Mouse (Mus musculus): ENCODE results near the gene Pcna. TPM values are rescaled to one million over a fixed set of nuclear protein-coding genes. Genes with fewer than 3 reads are reported as not detected.

Pcna gene
- polyA plus RNA-seq, 1 experiment from 2014 or later = 202 TPM

GRCm38 (mm10) chr2:132221611-132222073, 31.5 kb downstream of the Pcna start:
- Histone ChIP-seq H3K4me3 (ENCODE audit: low read depth, low read length) (no peak overlapping the region), H3K36me3 (ENCODE audit: control insufficient read depth, insufficient read depth) (no peaks in the 10 kb centered on the region), H3K4me2 (ENCODE audit: low read depth, low read length) (no peak overlapping the region), H3K27ac (ENCODE audit: low read length) (no peak overlapping the region), H3K27me3 (ENCODE audit: control insufficient read depth, insufficient read depth, low read depth, low read length) (no peaks in the 10 kb centered on the region), H3K4me1 (ENCODE audit: control insufficient read depth, low read depth, low read length) (no peaks in the 10 kb centered on the region), H3K9ac (ENCODE audit: low read depth, low read length) (no peak overlapping the region), H3K9me3 (replicated peaks; ENCODE audit: control insufficient read depth, low read length) (no peaks in the 10 kb centered on the region)
- 61% methylated on average over 11 of the region's 11 CpGs for WGBS (ENCODE audit: insufficient replicate concordance)
- no peak for ATAC-seq (ENCODE audit: low read depth)

- Histone ChIP-seq H3K4me2 (ENCODE audit: low read depth, low read length) (no peak overlapping the region), H3K36me3 (ENCODE audit: control insufficient read depth, insufficient read depth) (no peaks in the 10 kb centered on the region), H3K4me1 (ENCODE audit: control insufficient read depth, low read depth, low read length) (no peaks in the 10 kb centered on the region), H3K9ac (ENCODE audit: low read depth, low read length) (no peak overlapping the region), H3K9me3 (replicated peaks; ENCODE audit: control insufficient read depth, low read length) (no peaks in the 10 kb centered on the region), H3K4me3 (ENCODE audit: low read depth, low read length) (no peak overlapping the region), H3K27ac (ENCODE audit: low read length) (no peak overlapping the region), H3K27me3 (ENCODE audit: control insufficient read depth, insufficient read depth, low read depth, low read length) (no peaks in the 10 kb centered on the region)
- ATAC-seq (ENCODE audit: low read depth) = no peak
- WGBS (ENCODE audit: insufficient replicate concordance) = 69% methylated on average over 5 of the region's 5 CpGs
Measured at GRCm38 (mm10) chr2:132211995-132212656, 41.0 kb downstream of the Pcna start.

DNA sequence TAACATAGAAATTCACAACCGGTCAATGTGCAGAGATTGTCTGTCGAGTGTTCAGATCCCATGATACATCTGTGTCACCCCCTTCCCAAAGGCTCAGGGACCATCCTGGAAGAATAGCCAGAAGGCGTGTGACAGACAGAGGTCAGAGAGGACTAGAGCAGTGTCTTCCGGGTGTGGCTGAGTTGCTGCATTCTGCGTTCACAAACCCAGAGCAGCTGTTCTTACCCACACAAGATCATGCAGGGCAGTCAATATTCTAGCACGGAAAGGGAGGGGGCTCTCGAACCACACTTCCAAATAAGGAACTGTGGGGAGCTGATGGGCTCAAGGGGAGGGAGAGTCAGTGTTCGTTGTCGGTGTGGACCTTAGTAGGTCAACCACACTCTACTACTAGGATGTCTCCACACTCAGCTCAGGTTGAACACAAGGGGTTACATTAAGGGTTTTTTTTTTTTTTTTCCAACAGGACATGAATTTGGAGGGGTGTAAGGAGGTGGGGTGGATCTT, 42.3 kb downstream of the Pcna start:
- no peak for ATAC-seq (ENCODE audit: low read depth)
- no peaks in the 10 kb centered on the region for H3K36me3 ChIP-seq (ENCODE audit: control insufficient read depth, insufficient read depth)
- H3K4me1 ChIP-seq (ENCODE audit: control insufficient read depth, low read depth, low read length) = no peaks in the 10 kb centered on the region
- no peak overlapping the region for H3K27ac ChIP-seq (ENCODE audit: low read length)
- no peak overlapping the region for H3K4me2 ChIP-seq (ENCODE audit: low read depth, low read length)
- no peak overlapping the region for H3K9ac ChIP-seq (ENCODE audit: low read depth, low read length)
- H3K27me3 ChIP-seq (ENCODE audit: control insufficient read depth, insufficient read depth, low read depth, low read length) = no peaks in the 10 kb centered on the region
- WGBS (ENCODE audit: insufficient replicate concordance) = 59% methylated on average over 9 of the region's 9 CpGs
- no peak overlapping the region for H3K4me3 ChIP-seq (ENCODE audit: low read depth, low read length)
- H3K9me3 ChIP-seq (replicated peaks; ENCODE audit: control insufficient read depth, low read length) = no peaks in the 10 kb centered on the region

DNA sequence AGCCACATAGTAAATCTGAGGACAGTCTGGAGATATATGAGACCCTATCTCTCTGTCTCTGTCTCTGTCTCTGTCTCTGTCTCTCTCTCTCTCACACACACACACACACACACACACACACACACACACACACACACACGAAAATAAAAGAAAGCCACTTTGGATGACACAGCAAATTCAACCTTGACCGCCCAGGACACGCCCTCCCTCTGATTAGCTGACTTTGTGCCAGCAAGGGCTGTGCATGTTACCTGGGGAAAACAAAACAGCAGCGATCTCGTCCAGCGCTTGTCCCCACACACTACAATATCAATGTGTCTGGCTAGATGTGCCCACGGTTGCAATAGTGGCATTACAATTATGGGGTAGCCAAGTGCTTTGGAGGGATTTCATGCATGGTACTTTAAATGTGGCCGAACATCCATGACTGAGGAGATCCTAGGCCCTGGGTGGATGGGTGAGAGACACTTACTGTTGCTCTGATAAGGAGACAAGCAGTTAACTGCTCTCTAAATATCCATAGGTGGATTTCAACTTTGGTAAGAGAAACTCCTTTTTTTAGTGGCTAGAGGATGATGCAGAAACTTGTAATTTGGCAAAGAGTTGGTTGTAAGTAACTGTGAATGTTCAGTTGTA, 44.8 kb downstream of the Pcna start:
- ATAC-seq (ENCODE audit: low read depth) = no peak
- 50% methylated on average over 8 of the region's 8 CpGs for WGBS (ENCODE audit: insufficient replicate concordance)
- no peaks in the 10 kb centered on the region for H3K36me3 ChIP-seq (ENCODE audit: control insufficient read depth, insufficient read depth)
- H3K27ac ChIP-seq (ENCODE audit: low read length) = no peak overlapping the region
- no peaks in the 10 kb centered on the region for H3K27me3 ChIP-seq (ENCODE audit: control insufficient read depth, insufficient read depth, low read depth, low read length)
- H3K4me2 ChIP-seq (ENCODE audit: low read depth, low read length) = no peak overlapping the region
- no peak overlapping the region for H3K9ac ChIP-seq (ENCODE audit: low read depth, low read length)
- no peaks in the 10 kb centered on the region for H3K4me1 ChIP-seq (ENCODE audit: control insufficient read depth, low read depth, low read length)
- H3K9me3 ChIP-seq (replicated peaks; ENCODE audit: control insufficient read depth, low read length) = no peaks in the 10 kb centered on the region
- H3K4me3 ChIP-seq (ENCODE audit: low read depth, low read length) = no peak overlapping the region

DNA sequence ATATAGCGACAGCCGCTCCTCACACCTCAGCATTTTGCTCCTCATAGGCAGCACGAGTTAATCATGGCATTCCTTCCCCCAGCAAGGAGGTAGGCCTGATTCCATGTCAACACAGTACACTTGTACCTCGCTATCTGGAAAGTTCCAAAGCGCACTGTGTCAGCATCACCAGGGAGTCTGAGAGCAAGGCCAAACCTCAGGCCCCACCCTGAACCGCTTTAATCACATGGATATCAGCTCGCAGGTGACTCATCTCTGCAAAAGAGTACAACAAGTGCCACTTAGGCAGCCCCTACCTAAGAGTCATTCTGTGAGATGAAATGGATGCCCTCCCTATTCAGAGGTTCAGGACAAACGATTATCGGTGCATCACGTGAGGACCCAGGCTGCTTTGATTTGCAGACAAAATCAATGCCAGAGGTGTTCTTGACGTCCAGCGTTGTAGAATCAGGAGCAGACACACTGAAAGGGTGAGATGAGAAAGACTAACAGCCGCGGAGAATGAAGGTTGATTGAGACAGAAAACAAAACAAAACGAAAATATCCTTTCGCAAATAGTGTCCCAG, 46.7 kb downstream of the Pcna start:
- 69% methylated on average over 16 of the region's 16 CpGs for WGBS (ENCODE audit: insufficient replicate concordance)
- Histone ChIP-seq H3K9ac (ENCODE audit: low read depth, low read length) (no peak overlapping the region), H3K4me2 (ENCODE audit: low read depth, low read length) (no peak overlapping the region), H3K4me1 (ENCODE audit: control insufficient read depth, low read depth, low read length) (no peaks in the 10 kb centered on the region), H3K27ac (ENCODE audit: low read length) (no peak overlapping the region), H3K9me3 (replicated peaks; ENCODE audit: control insufficient read depth, low read length) (no peaks in the 10 kb centered on the region), H3K36me3 (ENCODE audit: control insufficient read depth, insufficient read depth) (no peaks in the 10 kb centered on the region), H3K27me3 (ENCODE audit: control insufficient read depth, insufficient read depth, low read depth, low read length) (no peaks in the 10 kb centered on the region), H3K4me3 (ENCODE audit: low read depth, low read length) (no peak overlapping the region)
- no peak for ATAC-seq (ENCODE audit: low read depth)

DNA sequence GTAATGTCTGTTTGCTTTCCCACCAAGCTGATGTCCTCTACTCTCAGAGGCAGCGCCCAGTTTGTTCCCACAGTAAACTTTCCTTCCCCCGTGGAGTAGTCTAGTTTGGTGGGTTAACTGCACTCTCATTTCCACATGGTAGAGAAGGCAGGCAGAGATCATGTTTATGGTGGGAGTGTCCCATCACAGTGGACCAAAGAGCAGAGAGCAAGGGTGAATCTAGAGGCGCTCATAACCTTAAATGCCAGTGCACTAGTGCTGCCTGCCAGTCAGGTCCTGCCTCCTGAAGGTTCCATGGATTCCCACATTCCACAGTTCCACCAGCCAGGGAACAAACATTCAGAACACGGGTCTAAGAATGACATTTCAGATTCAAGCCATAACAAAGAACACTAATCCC, 47.6 kb downstream of the Pcna start:
- no peak overlapping the region for H3K9ac ChIP-seq (ENCODE audit: low read depth, low read length)
- 61% methylated on average over 4 of the region's 4 CpGs for WGBS (ENCODE audit: insufficient replicate concordance)
- no peak for ATAC-seq (ENCODE audit: low read depth)
- no peaks in the 10 kb centered on the region for H3K36me3 ChIP-seq (ENCODE audit: control insufficient read depth, insufficient read depth)
- no peak overlapping the region for H3K4me2 ChIP-seq (ENCODE audit: low read depth, low read length)
- H3K27me3 ChIP-seq (ENCODE audit: control insufficient read depth, insufficient read depth, low read depth, low read length) = no peaks in the 10 kb centered on the region
- no peaks in the 10 kb centered on the region for H3K9me3 ChIP-seq (replicated peaks; ENCODE audit: control insufficient read depth, low read length)
- H3K4me1 ChIP-seq (ENCODE audit: control insufficient read depth, low read depth, low read length) = no peaks in the 10 kb centered on the region
- no peak overlapping the region for H3K27ac ChIP-seq (ENCODE audit: low read length)
- H3K4me3 ChIP-seq (ENCODE audit: low read depth, low read length) = no peak overlapping the region

DNA sequence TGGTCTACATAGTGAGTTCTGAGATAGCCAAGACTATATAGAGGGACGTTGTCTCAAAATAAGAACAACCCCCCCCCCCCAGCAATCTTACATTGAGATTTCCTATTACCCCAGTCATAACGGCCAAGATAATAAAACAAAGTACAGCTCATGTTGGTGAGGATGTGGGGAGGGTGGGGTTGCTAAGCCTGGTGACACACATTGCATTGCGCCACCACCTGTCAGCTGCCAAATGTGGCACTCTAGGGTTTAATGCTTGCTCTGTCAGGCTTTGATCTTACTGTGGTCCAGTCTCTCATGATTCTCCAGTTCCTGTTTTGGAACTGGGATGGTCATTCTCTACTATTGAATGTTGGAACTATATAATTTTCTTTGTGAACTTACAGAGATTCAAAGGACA, 49.3 kb downstream of the Pcna start:
- Histone ChIP-seq H3K36me3 (ENCODE audit: control insufficient read depth, insufficient read depth) (no peaks in the 10 kb centered on the region), H3K4me3 (ENCODE audit: low read depth, low read length) (no peak overlapping the region), H3K9ac (ENCODE audit: low read depth, low read length) (no peak overlapping the region), H3K4me2 (ENCODE audit: low read depth, low read length) (no peak overlapping the region), H3K4me1 (ENCODE audit: control insufficient read depth, low read depth, low read length) (no peaks in the 10 kb centered on the region), H3K27ac (ENCODE audit: low read length) (no peak overlapping the region), H3K9me3 (replicated peaks; ENCODE audit: control insufficient read depth, low read length) (no peaks in the 10 kb centered on the region), H3K27me3 (ENCODE audit: control insufficient read depth, insufficient read depth, low read depth, low read length) (no peaks in the 10 kb centered on the region)
- no peak for ATAC-seq (ENCODE audit: low read depth)
- WGBS (ENCODE audit: insufficient replicate concordance) = 56% methylated on average over 3 of the region's 3 CpGs

- no peak overlapping the region for H3K4me3 ChIP-seq (ENCODE audit: low read depth, low read length)
- ATAC-seq (ENCODE audit: low read depth) = no peak
- H3K27ac ChIP-seq (ENCODE audit: low read length) = no peak overlapping the region
Measured at GRCm38 (mm10) chr2:132203186-132203585, 49.9 kb downstream of the Pcna start.

More at GRCm38 (mm10) chr2:132203186-132203585, 49.9 kb downstream of the Pcna start:
- H3K9me3 ChIP-seq (replicated peaks; ENCODE audit: control insufficient read depth, low read length) = no peaks in the 10 kb centered on the region
- 59% methylated on average over 3 of the region's 3 CpGs for WGBS (ENCODE audit: insufficient replicate concordance)
- H3K4me1 ChIP-seq (ENCODE audit: control insufficient read depth, low read depth, low read length) = no peaks in the 10 kb centered on the region
- H3K27me3 ChIP-seq (ENCODE audit: control insufficient read depth, insufficient read depth, low read depth, low read length) = no peaks in the 10 kb centered on the region
- H3K9ac ChIP-seq (ENCODE audit: low read depth, low read length) = no peak overlapping the region
- no peaks in the 10 kb centered on the region for H3K36me3 ChIP-seq (ENCODE audit: control insufficient read depth, insufficient read depth)
- no peak overlapping the region for H3K4me2 ChIP-seq (ENCODE audit: low read depth, low read length)
